Mouse (Mus musculus): ENCODE data around the gene Mink1. TPM values are rescaled to one million over a fixed set of nuclear protein-coding genes. Genes with fewer than 3 reads are reported as not detected.

Gene Mink1
- polyA plus RNA-seq, 1 experiment from 2014 or later: 10.8 TPM

DNA sequence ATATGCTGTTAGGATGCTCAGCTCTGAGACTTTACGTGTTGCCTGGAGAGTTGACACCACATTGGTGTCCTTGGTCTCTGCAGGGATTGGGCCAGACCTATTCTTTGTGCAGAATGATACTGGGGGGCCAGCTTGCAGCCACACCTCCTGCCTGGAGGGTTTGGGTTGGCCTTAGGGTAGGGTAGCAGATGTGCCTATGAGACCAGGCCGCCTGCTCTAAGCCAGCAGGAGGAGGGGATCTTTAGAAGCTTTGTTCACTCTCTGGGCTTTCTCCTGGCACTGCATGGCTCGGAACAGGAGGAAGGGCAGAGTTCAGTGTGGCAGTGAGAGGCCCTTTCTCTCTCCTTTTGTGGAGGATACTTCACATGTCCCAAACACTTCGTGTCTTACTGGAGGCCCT is 33.4 kb downstream of the Mink1 start:
- Histone ChIP-seq H3K4me2 (no peak overlapping the region), H3K9me3 (no peaks in the 10 kb centered on the region), H3K9ac (no peak overlapping the region), H3K27me3 (no peaks in the 10 kb centered on the region), H3K27ac (no peak overlapping the region), H3K4me3 (no peak overlapping the region), H3K36me3 (peaks cover 15% of the 10 kb centered on the region), H3K4me1 (no peaks in the 10 kb centered on the region; the same call in 1 of the 2 replicates)
- WGBS: 65% methylated on average over 4 of the region's 4 CpGs
- no peak for ATAC-seq (ENCODE audit: borderline replicate concordance, extremely low read depth, low FRiP score, low TSS enrichment)

DNA sequence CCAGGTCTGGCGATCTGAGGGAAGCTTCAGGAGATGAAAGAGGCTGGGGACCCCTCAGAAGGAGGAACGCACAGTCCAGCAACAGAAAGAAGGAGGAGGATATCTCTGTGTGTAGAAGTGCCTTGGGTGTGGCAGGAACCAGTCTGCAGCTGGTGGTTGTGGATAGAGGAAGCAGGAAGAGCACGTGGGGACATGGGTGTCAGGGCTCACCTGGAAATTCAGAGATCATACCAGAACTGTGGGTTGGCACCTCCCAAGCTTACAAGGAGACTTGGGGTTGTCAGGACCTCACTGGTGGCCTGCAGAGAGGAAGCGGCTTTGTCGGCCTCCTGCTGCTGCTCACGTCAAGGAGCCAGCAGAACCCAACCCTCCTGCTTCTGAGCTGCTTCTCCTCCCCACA is 34.6 kb downstream of the Mink1 start:
- Histone ChIP-seq H3K9ac (no peak overlapping the region), H3K4me1 (no peaks in the 10 kb centered on the region; the same call in 1 of the 2 replicates), H3K27ac (no peak overlapping the region), H3K4me3 (no peak overlapping the region), H3K27me3 (no peaks in the 10 kb centered on the region), H3K4me2 (no peak overlapping the region), H3K9me3 (no peaks in the 10 kb centered on the region), H3K36me3 (peaks cover 15% of the 10 kb centered on the region)
- ATAC-seq (ENCODE audit: borderline replicate concordance, extremely low read depth, low FRiP score, low TSS enrichment): no peak
- 78% methylated on average over 6 of the region's 6 CpGs for WGBS

DNA sequence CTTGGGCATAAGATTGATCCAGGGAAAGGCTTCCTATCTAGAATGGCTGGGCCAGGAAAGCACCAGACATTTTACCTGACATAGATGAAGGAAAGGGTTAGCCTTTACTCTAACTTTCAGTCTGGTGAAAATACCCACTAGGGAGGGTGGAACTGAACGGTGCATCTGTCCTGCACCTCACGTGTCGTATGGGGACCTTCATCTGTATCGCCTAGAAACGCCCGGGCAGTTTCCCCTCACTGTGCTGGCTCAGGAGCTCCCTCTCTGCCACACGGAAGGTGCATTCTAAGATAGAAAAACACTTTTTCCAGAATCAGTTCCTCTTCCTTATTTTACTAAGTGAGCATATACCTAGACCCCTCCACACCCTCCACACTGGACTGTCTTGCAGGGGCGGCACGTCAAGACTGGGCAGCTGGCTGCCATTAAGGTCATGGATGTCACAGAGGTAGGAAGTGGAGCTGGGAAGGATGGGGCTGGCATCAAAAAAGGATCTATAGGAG is 35.8 kb downstream of the Mink1 start:
- H3K4me1 ChIP-seq: no peaks in the 10 kb centered on the region; the same call in 1 of the 2 replicates
- no peak overlapping the region for H3K4me3 ChIP-seq
- WGBS: 87% methylated on average over 9 of the region's 9 CpGs
- no peak for ATAC-seq (ENCODE audit: borderline replicate concordance, extremely low read depth, low FRiP score, low TSS enrichment)
- no peaks in the 10 kb centered on the region for H3K27me3 ChIP-seq
- H3K36me3 ChIP-seq: peaks cover 18% of the 10 kb centered on the region
- no peak overlapping the region for H3K4me2 ChIP-seq
- H3K9me3 ChIP-seq: no peaks in the 10 kb centered on the region
- H3K9ac ChIP-seq: no peak overlapping the region
- no peak overlapping the region for H3K27ac ChIP-seq

DNA sequence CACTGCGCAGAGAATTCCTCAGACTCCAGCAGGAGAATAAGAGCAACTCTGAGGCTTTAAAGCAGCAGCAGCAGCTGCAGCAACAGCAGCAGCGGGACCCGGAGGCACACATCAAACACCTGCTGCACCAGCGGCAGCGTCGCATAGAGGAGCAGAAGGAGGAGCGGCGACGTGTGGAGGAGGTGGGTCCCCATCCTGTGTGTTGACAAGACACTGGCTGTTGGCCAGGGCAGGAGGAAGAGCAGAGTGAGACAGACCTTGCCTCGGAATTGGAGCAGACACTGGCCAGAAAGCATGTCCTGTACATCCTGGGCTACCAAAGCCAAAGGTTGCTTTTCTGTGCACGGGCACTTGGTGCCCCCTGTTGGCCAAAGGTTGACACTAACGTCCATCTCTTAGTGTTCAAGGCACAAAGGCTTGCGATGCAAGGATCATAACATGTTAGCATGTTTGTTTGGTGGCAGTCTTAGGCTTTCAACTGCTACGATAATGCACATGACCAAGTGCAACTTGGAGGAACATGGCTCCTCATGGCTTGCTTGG is 42.4 kb downstream of the Mink1 start:
- H3K9me3 ChIP-seq: no peaks in the 10 kb centered on the region
- H3K27ac ChIP-seq: no peak overlapping the region
- no peaks in the 10 kb centered on the region for H3K27me3 ChIP-seq
- H3K4me2 ChIP-seq: no peak overlapping the region
- no peak overlapping the region for H3K9ac ChIP-seq
- no peak overlapping the region for H3K4me3 ChIP-seq
- ATAC-seq (ENCODE audit: borderline replicate concordance, extremely low read depth, low FRiP score, low TSS enrichment): no peak
- peaks cover 52% of the 10 kb centered on the region for H3K36me3 ChIP-seq
- no peaks in the 10 kb centered on the region for H3K4me1 ChIP-seq
- 52% methylated on average over 14 of the region's 14 CpGs for WGBS

DNA sequence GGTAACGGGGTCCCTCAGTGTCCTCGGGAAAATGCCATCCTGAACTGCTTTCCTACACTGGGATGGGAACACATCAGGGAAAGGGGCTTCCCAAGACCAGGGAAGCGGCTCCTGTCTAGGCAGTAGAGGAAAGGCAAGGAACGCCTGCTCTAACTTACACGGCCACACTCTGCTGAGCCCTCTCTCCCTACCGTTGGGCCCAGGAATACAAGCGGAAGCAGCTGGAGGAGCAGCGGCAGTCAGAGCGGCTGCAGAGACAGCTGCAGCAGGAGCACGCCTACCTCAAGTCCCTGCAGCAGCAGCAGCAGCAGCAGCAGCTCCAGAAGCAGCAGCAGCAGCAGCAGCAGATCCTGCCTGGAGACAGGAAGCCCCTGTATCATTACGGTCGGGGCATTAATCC is 44.0 kb downstream of the Mink1 start:
- WGBS: 69% methylated on average over 12 of the region's 12 CpGs
- no peaks in the 10 kb centered on the region for H3K4me1 ChIP-seq
- H3K9ac ChIP-seq: no peak overlapping the region
- H3K27ac ChIP-seq: no peak overlapping the region
- peaks cover 55% of the 10 kb centered on the region for H3K36me3 ChIP-seq
- no peak overlapping the region for H3K4me3 ChIP-seq
- no peak overlapping the region for H3K4me2 ChIP-seq
- no peaks in the 10 kb centered on the region for H3K27me3 ChIP-seq
- H3K9me3 ChIP-seq: no peaks in the 10 kb centered on the region
- no peak for ATAC-seq (ENCODE audit: borderline replicate concordance, extremely low read depth, low FRiP score, low TSS enrichment)

DNA sequence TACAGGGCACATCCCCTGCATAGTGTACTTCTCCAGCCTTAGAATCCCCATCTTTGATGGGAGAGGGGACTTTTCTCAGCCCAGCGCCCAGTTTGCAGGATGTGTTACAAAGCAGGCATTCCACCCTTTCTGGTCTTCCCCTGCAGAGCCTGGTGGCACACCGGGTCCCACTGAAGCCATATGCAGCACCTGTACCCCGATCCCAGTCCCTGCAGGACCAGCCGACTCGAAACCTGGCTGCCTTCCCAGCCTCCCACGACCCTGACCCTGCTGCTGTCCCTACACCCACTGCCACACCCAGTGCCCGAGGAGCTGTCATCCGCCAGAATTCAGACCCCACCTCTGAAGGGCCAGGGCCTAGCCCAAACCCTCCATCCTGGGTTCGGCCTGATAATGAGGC is 44.9 kb downstream of the Mink1 start:
- Histone ChIP-seq H3K9me3 (no peaks in the 10 kb centered on the region), H3K4me3 (no peak overlapping the region), H3K9ac (no peak overlapping the region), H3K36me3 (peaks cover 58% of the 10 kb centered on the region), H3K4me1 (no peaks in the 10 kb centered on the region), H3K27ac (no peak overlapping the region), H3K4me2 (no peak overlapping the region), H3K27me3 (no peaks in the 10 kb centered on the region)
- WGBS: 86% methylated on average over 9 of the region's 9 CpGs
- ATAC-seq (ENCODE audit: borderline replicate concordance, extremely low read depth, low FRiP score, low TSS enrichment): no peak

DNA sequence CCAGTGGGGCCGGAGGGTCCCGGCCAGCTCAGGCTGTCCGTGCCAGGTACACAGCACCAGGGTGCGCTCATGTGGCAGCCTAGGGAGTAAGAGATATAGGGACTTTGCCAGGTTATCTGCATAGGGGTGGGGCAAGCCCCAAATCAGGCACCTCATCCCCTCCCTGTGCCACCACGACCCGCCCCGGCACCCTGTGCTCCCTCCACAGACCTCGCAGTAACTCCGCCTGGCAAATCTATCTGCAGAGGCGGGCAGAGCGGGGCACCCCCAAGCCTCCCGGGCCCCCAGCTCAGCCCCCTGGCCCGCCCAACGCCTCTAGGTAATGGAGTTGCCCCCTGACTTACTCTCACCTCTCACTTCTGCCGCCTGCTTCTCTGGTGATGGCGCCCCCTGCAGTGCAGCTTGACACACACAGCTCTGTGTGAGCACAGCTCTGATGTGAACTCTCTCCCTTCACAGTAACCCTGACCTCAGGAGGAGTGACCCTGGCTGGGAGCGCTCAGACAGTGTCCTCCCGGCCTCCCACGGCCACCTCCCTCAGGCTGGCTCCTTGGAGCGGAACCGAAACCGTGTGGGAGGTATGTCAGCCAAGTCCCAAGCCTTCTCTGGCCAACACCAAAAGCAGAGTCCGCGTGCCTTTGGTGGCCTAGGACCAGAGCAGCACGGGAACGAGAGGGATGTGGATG is 45.8 kb downstream of the Mink1 start:
- H3K27me3 ChIP-seq: no peaks in the 10 kb centered on the region
- WGBS: 87% methylated on average over 26 of the region's 26 CpGs
- no peak; the same call in 1 of the 2 replicates for ATAC-seq (ENCODE audit: borderline replicate concordance, extremely low read depth, low FRiP score, low TSS enrichment)
- H3K4me1 ChIP-seq: no peaks in the 10 kb centered on the region
- no peak overlapping the region for H3K9ac ChIP-seq
- peaks cover 64% of the 10 kb centered on the region for H3K36me3 ChIP-seq
- no peak overlapping the region for H3K4me2 ChIP-seq
- H3K4me3 ChIP-seq: no peak overlapping the region
- no peaks in the 10 kb centered on the region for H3K9me3 ChIP-seq
- no peak overlapping the region for H3K27ac ChIP-seq

DNA sequence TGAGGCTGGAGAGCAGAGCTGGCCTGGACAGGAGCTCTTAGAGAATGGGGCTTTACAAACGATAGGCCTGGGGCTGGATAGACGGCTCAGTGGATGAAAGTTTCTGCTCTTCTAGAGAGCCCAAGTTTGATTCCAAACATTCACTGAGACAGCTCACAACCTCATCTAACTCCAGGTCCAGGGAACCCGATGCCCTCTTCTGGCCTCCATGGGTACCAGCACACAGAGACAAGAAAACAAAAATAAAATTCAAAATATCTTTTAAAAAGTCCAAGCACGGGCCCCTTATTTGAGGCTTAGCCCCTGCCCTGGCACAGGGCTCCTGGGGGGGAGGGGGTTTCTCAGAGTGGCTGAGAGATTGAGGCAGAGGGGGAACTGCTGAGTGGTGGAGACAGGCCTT is 48.1 kb downstream of the Mink1 start:
- WGBS: 84% methylated on average over 4 of the region's 4 CpGs
- H3K36me3 ChIP-seq: peaks cover 51% of the 10 kb centered on the region

DNA sequence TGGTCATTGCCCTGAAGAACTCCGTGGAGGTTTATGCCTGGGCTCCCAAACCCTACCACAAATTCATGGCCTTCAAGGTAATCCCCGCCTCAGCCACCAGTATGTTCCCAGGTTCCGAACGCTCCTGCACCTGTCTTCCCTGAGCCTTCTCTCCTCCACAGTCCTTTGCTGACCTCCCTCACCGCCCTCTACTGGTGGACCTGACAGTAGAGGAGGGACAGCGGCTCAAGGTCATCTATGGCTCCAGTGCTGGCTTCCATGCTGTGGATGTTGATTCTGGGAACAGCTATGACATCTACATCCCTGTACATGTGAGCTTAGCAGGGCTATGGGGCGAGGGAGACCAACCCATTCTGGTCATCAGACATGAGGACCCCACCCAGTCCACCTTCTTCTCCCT is 49.8 kb downstream of the Mink1 start:
- Histone ChIP-seq H3K4me1 (peaks cover 12% of the 10 kb centered on the region), H3K36me3 (peaks cover 39% of the 10 kb centered on the region), H3K9ac (no peak overlapping the region), H3K4me2 (no peak overlapping the region), H3K9me3 (no peaks in the 10 kb centered on the region), H3K4me3 (no peak overlapping the region), H3K27me3 (0 out of 2 replicates have a peak, but pooled peaks cover 9% of the 10 kb centered on the region), H3K27ac (no peak overlapping the region)
- 75% methylated on average over 7 of the region's 7 CpGs for WGBS
- no peak for ATAC-seq (ENCODE audit: borderline replicate concordance, extremely low read depth, low FRiP score, low TSS enrichment)

More for the DNA sequence above, 48.1 kb downstream of the Mink1 start:
- ATAC-seq (ENCODE audit: borderline replicate concordance, extremely low read depth, low FRiP score, low TSS enrichment): no peak
- no peak overlapping the region for H3K4me3 ChIP-seq
- no peaks in the 10 kb centered on the region for H3K9me3 ChIP-seq
- H3K4me1 ChIP-seq: peaks cover 12% of the 10 kb centered on the region
- H3K27ac ChIP-seq: no peak overlapping the region
- no peak overlapping the region for H3K4me2 ChIP-seq
- H3K27me3 ChIP-seq: 0 out of 2 replicates have a peak, but pooled peaks cover 1% of the 10 kb centered on the region
- H3K9ac ChIP-seq: no peak overlapping the region

DNA sequence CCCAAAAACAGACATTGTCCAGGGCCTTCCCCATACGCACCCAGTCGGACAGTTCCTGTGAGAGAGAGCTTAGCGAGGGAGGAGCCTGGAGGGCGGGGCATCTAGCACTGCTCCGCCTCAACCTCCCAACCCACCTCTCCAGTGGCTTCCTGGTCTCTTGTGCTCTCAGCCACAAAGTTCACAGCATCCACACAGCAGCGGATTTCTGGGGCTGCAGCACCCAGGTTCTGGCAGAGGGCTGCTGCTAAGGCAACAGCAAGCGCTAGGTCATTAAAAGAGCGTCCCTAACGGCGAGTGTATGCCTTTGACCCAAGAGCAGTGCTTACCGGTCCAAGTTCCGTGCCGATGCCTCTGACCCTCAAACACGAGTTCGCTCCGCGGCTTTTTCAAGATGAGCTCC is 52.4 kb downstream of the Mink1 start:
- peak overlapping the region; percentile 50 for H3K9ac ChIP-seq
- peak; percentile 87; the same call in 1 of the 2 replicates for ATAC-seq (ENCODE audit: borderline replicate concordance, extremely low read depth, low FRiP score, low TSS enrichment)
- H3K27me3 ChIP-seq: 0 out of 2 replicates have a peak, but pooled peaks cover 9% of the 10 kb centered on the region
- no peaks in the 10 kb centered on the region for H3K9me3 ChIP-seq
- H3K4me1 ChIP-seq: peaks cover 12% of the 10 kb centered on the region
- peak overlapping the region; percentile 44 for H3K4me3 ChIP-seq
- WGBS: under 1% methylated on average over 17 of the region's 17 CpGs
- H3K4me2 ChIP-seq: peak overlapping the region; percentile 92
- peaks cover 15% of the 10 kb centered on the region for H3K36me3 ChIP-seq
- peak overlapping the region; percentile 58 for H3K27ac ChIP-seq

DNA sequence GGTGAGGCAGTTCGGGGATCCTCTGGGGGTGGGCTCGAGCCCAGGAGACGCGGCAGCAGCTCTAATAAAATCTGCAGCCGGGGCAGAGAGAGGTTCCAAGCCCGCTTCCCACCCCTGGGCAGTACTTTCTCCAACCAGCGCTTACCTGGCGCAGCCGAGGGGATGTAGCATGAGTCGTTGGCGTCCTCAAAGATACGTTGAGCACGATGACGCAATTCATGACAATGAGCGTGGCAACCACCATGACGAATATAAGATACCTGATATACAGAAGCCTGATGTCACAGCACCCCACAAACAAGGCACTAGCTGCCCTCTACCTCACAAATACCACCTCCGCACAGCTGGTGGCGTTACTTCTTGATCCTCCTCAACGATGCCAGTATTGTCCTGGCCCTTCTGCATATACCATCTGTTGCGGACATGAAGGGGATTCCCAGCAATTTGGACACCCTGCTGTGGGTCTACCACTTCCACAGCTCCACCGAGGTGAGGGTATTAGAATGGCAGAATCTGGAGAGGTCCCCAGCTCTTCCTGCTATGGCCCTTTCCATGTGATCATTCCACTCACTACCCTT is 52.9 kb downstream of the Mink1 start, which contains the start of gene 4930544D05Rik:
4930544D05Rik (plus strand) TSS at position 333 of the 578 bp plus-strand sequence.
- Histone ChIP-seq H3K4me1 (peaks cover 12% of the 10 kb centered on the region), H3K27me3 (0 out of 2 replicates have a peak, but pooled peaks cover 9% of the 10 kb centered on the region), H3K27ac (peak within 1 kb of the TSS; percentile 58), H3K9me3 (no peaks in the 10 kb centered on the region), H3K9ac (peak within 1 kb of the TSS; percentile 50), H3K4me2 (peak within 1 kb of the TSS; percentile 92), H3K4me3 (peak within 1 kb of the TSS; percentile 44), H3K36me3 (peaks cover 12% of the 10 kb centered on the region)
- WGBS: 14% methylated on average over 21 of the region's 21 CpGs
- peak; percentile 13; the same call in 1 of the 2 replicates for ATAC-seq (ENCODE audit: borderline replicate concordance, extremely low read depth, low FRiP score, low TSS enrichment)

DNA sequence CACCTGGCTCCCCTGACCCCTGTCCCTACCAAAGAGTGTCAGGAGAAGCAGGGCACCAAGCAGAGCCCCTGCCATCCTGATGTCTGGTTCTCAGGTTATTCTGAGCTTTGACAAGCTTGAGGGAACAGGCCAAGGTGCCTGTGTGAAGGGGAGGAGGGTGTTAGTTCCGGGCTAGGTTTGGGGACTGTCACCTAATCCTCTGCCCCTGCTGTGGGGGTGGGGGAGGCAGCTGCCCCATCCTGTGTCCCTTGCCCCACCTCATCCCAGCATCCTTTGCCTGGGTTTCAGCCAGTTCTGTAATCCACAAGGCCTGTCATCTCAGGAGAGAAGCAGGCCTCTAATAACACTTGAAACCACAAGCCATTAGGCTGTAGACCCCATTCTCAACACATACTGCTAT is 56.4 kb downstream of the Mink1 start, which contains the start of gene Chrne:
Chrne (minus strand) TSS at position 116 of the 400 bp plus-strand sequence.
- no peaks in the 10 kb centered on the region for H3K36me3 ChIP-seq
- no peaks in the 10 kb centered on the region for H3K9me3 ChIP-seq
- no peak within 1 kb of the TSS for H3K27ac ChIP-seq
- no peak within 1 kb of the TSS for H3K9ac ChIP-seq
- no peak within 1 kb of the TSS for H3K4me3 ChIP-seq
- 24% methylated on average over 1 of the region's 1 CpGs for WGBS
- H3K4me1 ChIP-seq: peaks cover 20% of the 10 kb centered on the region
- no peak within 1 kb of the TSS for H3K4me2 ChIP-seq
- 0 out of 2 replicates have a peak, but pooled peaks cover 9% of the 10 kb centered on the region for H3K27me3 ChIP-seq
- no peak for ATAC-seq (ENCODE audit: borderline replicate concordance, extremely low read depth, low FRiP score, low TSS enrichment)
